Mouse (Mus musculus) forebrain, embryonic 14.5 days (tissue): ENCODE measurements around the gene Rap1gap2. TPM values are rescaled to one million over a fixed set of nuclear protein-coding genes. Genes with fewer than 3 reads are reported as not detected.

Source experiments
- ATAC-seq: fragments of 200-750 bp; cut with Nextera tagmentation; 2 replicates; pipeline ENCODE4 v1.8.0; 2017; ENCODE audit warnings: mild to moderate bottlenecking, moderate library complexity
- DNase-seq: peaks from one replicate; pipeline ENCODE4 v3.0.0-alpha.2; 2015; ENCODE audit warnings: low spot score
- H3K27ac ChIP-seq: fragments of 300-500 bp; sonication (generic); 2 replicates; pipeline ENCODE4 v1.5.1; 2014; ENCODE audit warnings: low read depth, mild to moderate bottlenecking, control low read depth, low read length, moderate library complexity
- H3K27me3 ChIP-seq: fragments of 300-500 bp; sonication (generic); replicated peaks from 2 replicates; pipeline ENCODE4 v1.6.1; 2014; ENCODE audit warnings: low read length, control low read depth, mixed read lengths; ENCODE audit not compliant: control insufficient read depth, insufficient read depth
- H3K36me3 ChIP-seq: fragments of 300-500 bp; sonication (generic); 2 replicates; pipeline ENCODE4 v1.6.1; 2014; ENCODE audit warnings: low read length, control low read depth; ENCODE audit not compliant: control insufficient read depth, insufficient read depth
- H3K4me1 ChIP-seq: fragments of 300-500 bp; sonication (generic); 2 replicates; pipeline ENCODE4 v1.6.1; 2014; ENCODE audit warnings: antibody characterized with exemption, low read length, control low read depth; ENCODE audit not compliant: control insufficient read depth, insufficient read depth
- H3K4me2 ChIP-seq: fragments of 300-500 bp; sonication (generic); 2 replicates; pipeline ENCODE4 v1.6.1; 2014; ENCODE audit warnings: mild to moderate bottlenecking, control low read depth, low read length
- H3K4me3 ChIP-seq: fragments of 300-500 bp; sonication (generic); 2 replicates; pipeline ENCODE4 v1.5.1; 2014; ENCODE audit warnings: low read depth, low read length, control low read depth
- H3K9ac ChIP-seq: fragments of 300-500 bp; sonication (generic); 2 replicates; pipeline ENCODE4 v1.6.1; 2014; ENCODE audit warnings: mild to moderate bottlenecking, low read length, control low read depth, moderate library complexity
- H3K9me3 ChIP-seq: fragments of 300-500 bp; sonication (generic); replicated peaks from 2 replicates; pipeline ENCODE4 v1.6.1; 2016; ENCODE audit warnings: low read length, control low read depth, mixed read lengths; ENCODE audit not compliant: control insufficient read depth
- WGBS: fragments of 180-500 bp; shearing (Covaris S2); extraction: QIAGEN DNeasy Blood & Tissue Kit; methylation state at CpG from one replicate; pipeline ENCODE4 v1.1.7; 2014; 5-methylcytosine and 5-hydroxymethylcytosine counted together
- polyA plus RNA-seq: library from polyadenylated mRNA; unstranded; fragments of >200 nt; fragmentation: Nextera tagmentation; extraction: Ambion mirVana; gene quantifications from 2 replicates; pipeline ENCODE4 v1.2.1, GENCODE M21; 2014

Gene Rap1gap2
- polyA plus RNA-seq, 1 experiment from 2014 or later: 5.1 TPM

DNA sequence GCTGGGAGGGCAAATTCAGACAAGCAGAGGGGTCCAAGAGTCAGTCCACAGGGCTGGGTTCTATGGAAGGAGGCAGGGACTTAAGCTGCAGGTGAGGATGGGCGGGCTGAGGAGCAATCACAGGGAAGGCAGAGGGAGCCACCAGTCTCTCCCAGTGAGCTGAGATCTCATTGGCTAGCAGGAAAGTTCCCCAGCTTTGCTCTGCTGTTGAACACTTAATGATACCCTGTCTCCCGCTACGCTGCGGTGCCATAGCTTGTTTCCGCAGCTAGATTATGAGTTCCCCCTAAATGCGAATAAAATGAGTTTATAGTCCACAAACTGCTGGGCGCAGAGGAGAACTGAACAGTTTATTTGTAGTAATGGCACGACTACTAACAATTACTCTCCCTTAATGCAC, 170.6 kb downstream of the Rap1gap2 start:
- H3K4me1 ChIP-seq: no peaks in the 10 kb centered on the region
- DNase-seq (no peak), ATAC-seq (no peak)
- no peak overlapping the region for H3K4me3 ChIP-seq
- no peaks in the 10 kb centered on the region for H3K36me3 ChIP-seq
- H3K4me2 ChIP-seq: no peak overlapping the region
- H3K9ac ChIP-seq: no peak overlapping the region
- no peak overlapping the region for H3K27ac ChIP-seq
- 80% methylated on average over 8 of the region's 8 CpGs for WGBS
- peaks cover 6% of the 10 kb centered on the region; the same call in 1 of the 2 replicates for H3K9me3 ChIP-seq
- no peaks in the 10 kb centered on the region for H3K27me3 ChIP-seq

DNA sequence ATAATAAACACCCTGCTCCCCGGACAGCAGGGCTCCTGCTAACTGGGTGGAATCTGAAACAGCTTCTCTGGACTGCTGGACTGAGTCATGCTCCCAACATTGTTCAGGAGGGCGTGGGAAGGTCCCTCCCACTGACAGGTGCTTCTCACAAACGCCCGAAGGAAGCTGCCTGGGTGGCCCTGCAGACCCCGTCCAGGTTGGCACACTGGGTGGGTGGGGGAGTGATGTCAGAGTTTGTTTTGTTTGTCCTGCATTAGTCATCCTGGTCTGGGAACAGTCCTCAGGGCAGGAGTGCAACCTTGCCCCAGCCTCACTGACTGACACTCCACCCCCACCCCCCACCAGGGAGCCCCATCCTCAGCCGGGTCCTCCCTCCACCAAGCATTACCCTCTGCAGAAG, 171.5 kb downstream of the Rap1gap2 start:
- H3K9ac ChIP-seq: no peak overlapping the region
- no peak overlapping the region for H3K27ac ChIP-seq
- no peaks in the 10 kb centered on the region for H3K4me1 ChIP-seq
- no peak overlapping the region for H3K4me2 ChIP-seq
- no peaks in the 10 kb centered on the region for H3K9me3 ChIP-seq
- no peak overlapping the region for H3K4me3 ChIP-seq
- H3K27me3 ChIP-seq: no peaks in the 10 kb centered on the region
- DNase-seq (no peak), ATAC-seq (no peak)
- H3K36me3 ChIP-seq: no peaks in the 10 kb centered on the region
- 64% methylated on average over 6 of the region's 6 CpGs for WGBS

DNA sequence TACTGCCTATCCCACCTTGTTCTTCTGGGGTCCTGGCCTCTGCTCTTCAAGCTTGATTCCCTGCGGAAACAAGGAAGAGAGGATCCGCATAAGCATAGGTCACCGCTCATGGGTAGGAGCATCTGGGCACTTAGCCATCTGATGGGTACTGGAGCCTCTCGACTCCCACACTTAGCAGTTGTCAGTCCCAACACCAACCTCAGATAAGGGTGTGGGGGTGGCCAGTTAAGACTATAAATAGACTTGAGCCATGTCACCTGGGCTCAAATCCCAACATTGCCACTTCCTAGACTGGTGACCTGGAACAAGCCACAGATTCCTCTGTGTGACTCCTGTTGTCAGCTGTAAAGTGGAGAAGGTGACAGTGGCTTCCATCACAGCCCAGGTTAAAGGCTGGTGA, 172.5 kb downstream of the Rap1gap2 start:
- Histone ChIP-seq H3K9me3 (no peaks in the 10 kb centered on the region), H3K9ac (no peak overlapping the region), H3K27me3 (no peaks in the 10 kb centered on the region), H3K27ac (no peak overlapping the region), H3K36me3 (no peaks in the 10 kb centered on the region), H3K4me3 (no peak overlapping the region), H3K4me2 (no peak overlapping the region), H3K4me1 (no peaks in the 10 kb centered on the region)
- ATAC-seq (no peak), DNase-seq (no peak)
- 98% methylated on average over 4 of the region's 4 CpGs for WGBS

DNA sequence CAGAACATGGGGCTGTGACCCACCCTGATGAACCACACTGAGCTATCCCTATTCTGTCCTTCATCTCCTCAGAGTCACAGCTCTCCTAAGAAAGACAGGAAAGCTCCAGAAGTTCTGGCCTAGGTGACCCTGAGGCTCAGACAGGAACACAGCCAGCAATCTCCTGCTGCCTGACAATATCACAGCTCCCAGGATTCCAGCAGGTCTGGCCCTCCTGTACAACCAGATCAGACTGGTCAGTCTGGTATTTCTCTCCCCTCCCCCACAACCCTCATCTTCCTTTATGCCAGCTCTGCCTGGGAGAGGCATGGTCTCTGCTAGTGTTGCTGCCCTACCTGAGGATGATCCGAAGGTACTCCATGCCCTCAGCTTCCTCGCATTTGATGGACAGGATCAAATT, 175.3 kb downstream of the Rap1gap2 start:
- ATAC-seq (no peak), DNase-seq (no peak)
- Histone ChIP-seq H3K9me3 (no peaks in the 10 kb centered on the region), H3K9ac (no peak overlapping the region), H3K4me3 (no peak overlapping the region), H3K4me2 (no peak overlapping the region), H3K36me3 (no peaks in the 10 kb centered on the region), H3K27me3 (no peaks in the 10 kb centered on the region), H3K27ac (no peak overlapping the region), H3K4me1 (no peaks in the 10 kb centered on the region)
- 91% methylated on average over 2 of the region's 2 CpGs for WGBS

DNA sequence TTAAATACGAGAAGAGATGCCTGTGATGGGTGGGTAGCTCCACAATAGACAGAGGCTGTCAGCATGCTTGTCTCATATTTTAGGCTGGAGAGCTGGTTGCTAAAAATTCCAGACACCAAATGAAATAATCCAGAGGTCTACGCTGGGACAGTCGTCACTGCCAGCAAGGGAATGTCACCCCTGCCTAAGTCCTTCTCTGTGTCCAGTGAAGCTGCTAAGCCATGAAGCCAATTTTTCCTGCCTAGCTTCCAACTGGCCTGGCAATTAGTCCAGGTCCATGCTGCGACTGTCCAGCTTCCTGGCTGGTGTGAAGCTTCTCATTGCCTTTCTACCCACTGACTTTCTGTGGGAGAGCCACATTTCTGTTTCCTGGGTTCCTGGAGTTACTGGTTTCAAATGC, 177.7 kb downstream of the Rap1gap2 start:
- Histone ChIP-seq H3K27ac (no peak overlapping the region), H3K27me3 (no peaks in the 10 kb centered on the region), H3K4me3 (no peak overlapping the region), H3K4me1 (no peaks in the 10 kb centered on the region), H3K4me2 (no peak overlapping the region), H3K9ac (no peak overlapping the region), H3K36me3 (no peaks in the 10 kb centered on the region), H3K9me3 (no peaks in the 10 kb centered on the region)
- DNase-seq (no peak), ATAC-seq (no peak)
- WGBS: 84% methylated on average over 4 of the region's 4 CpGs

DNA sequence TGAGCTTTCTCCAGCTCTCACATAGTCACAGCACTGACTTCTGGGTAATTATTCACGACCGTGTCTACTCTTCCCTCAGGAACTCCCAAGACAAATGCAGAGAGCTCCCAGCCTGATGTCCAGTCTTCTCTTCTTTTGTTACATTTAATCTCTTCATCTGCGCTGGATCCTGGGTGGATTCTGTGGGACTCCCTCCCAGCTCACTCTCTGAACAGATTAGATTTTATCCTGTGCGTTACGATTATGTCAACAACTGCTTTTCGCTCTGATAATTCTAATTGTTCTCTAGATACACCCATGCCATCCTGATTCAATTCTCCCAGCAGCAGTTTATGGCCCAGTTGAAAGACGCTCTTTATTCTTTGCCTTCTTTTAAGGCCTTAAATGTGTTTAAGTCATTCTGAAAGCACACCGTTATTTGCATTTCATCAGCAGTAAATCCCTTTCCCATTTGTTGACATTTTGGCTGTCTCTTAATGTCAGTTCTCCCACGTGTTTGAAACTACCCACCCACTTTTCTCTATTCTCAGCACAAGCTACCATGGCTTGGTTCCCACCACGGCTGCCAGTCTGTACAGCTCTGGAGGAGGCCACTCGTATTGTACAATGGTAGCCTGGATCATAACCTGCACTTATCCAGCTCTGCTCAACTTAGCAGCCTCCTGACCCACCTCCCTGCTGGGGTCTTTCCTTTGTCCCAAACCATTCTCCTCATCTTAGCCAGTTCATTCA, 180.8 kb downstream of the Rap1gap2 start:
- H3K4me1 ChIP-seq: no peaks in the 10 kb centered on the region
- H3K9ac ChIP-seq: no peak overlapping the region
- WGBS: 38% methylated on average over 11 of the region's 11 CpGs
- H3K27me3 ChIP-seq: no peaks in the 10 kb centered on the region
- H3K4me2 ChIP-seq: no peak overlapping the region
- DNase-seq (no peak), ATAC-seq (no peak)
- H3K36me3 ChIP-seq: no peaks in the 10 kb centered on the region
- no peak overlapping the region for H3K4me3 ChIP-seq
- no peak overlapping the region for H3K27ac ChIP-seq
- no peaks in the 10 kb centered on the region for H3K9me3 ChIP-seq

DNA sequence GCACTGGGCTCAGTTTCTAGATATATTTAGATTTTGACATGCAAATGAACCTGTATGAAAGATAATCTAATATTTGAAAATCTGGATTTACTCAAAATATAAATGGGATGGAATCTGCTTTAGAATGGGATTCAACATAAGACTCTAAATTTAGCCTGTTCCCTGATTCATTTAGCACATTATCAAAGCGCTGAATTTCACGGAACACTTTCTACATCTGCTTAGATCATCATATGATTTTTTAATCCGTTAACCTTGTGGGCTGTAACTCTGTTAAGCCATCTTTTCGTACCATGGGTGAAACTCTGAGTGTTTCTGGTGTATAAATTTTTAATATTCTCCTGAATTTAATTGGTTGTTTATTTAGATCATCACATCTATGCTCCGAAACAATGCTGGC, 184.4 kb downstream of the Rap1gap2 start:
- 84% methylated on average over 5 of the region's 5 CpGs for WGBS

DNA sequence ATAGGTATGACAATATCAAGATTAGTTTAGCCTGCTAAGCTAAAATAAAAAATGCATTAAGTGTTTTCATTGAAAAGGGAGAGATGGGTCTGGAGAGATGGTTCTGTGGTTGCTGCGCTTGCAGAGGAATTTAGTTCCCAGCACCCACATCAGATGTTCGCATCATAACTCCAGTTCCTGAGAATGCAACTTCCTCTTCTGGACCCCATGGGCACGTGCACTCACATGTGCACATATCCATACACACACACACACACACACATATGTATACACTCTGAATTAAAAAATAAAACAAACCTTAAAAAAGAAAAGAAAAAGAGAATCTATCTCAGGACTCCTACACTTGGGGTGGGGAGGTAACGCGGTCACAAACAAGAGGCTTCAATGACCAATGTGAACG, 188.7 kb downstream of the Rap1gap2 start:
- ATAC-seq: no peak
- WGBS: 96% methylated on average over 6 of the region's 6 CpGs
- Histone ChIP-seq H3K9me3 (no peaks in the 10 kb centered on the region), H3K4me3 (no peak overlapping the region), H3K36me3 (no peaks in the 10 kb centered on the region), H3K4me2 (no peak overlapping the region), H3K27me3 (no peaks in the 10 kb centered on the region), H3K27ac (no peak overlapping the region), H3K9ac (no peak overlapping the region), H3K4me1 (no peaks in the 10 kb centered on the region)
- DNase-seq: no peak

More for the DNA sequence above, 184.4 kb downstream of the Rap1gap2 start:
- Histone ChIP-seq H3K27ac (no peak overlapping the region), H3K9ac (no peak overlapping the region), H3K9me3 (no peaks in the 10 kb centered on the region), H3K4me1 (no peaks in the 10 kb centered on the region), H3K27me3 (no peaks in the 10 kb centered on the region), H3K4me2 (no peak overlapping the region), H3K4me3 (no peak overlapping the region), H3K36me3 (no peaks in the 10 kb centered on the region)
- DNase-seq (no peak), ATAC-seq (no peak)

DNA sequence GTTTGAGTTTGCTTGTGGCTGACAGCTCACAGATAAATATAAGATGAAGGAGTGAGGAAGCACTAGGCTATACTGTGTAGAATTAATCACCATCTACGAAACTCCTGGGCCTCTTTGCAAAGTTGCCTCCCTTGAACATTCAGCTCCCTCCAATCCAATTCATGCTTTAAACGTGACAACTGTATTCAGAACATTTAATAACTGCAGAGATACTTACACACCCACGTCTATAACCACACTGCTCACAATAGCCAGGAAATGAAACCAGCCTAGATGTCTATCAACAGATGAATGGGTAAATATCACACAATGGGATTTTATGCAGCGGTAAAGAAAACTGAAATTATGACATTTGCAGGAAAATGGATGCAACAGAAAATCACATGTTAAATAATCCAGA, 189.6 kb downstream of the Rap1gap2 start:
- H3K27ac ChIP-seq: no peak overlapping the region
- H3K4me2 ChIP-seq: no peak overlapping the region
- no peak for ATAC-seq
- H3K9ac ChIP-seq: no peak overlapping the region
- H3K36me3 ChIP-seq: no peaks in the 10 kb centered on the region
- no peaks in the 10 kb centered on the region for H3K27me3 ChIP-seq
- no peak overlapping the region for H3K4me3 ChIP-seq
- 75% methylated on average over 4 of the region's 4 CpGs for WGBS
- H3K4me1 ChIP-seq: no peaks in the 10 kb centered on the region
- no peak for DNase-seq
- no peaks in the 10 kb centered on the region for H3K9me3 ChIP-seq
